Mouse (Mus musculus) intestine, embryonic 16.5 days (tissue): ENCODE data around the gene Tmem219. TPM values are rescaled to one million over a fixed set of nuclear protein-coding genes. Genes with fewer than 3 reads are reported as not detected.
A peak's percentile ranks its signal among the peaks of the same experiment; 100 is the strongest.

Experiments
- ATAC-seq: fragments of 200-750 bp; cut with Nextera tagmentation; 2 replicates; pipeline ENCODE4 v1.8.0; 2017; ENCODE audit warnings: moderate TSS enrichment, moderate library complexity
- H3K27ac ChIP-seq: fragments of 300-500 bp; sonication (generic); 2 replicates; pipeline ENCODE4 v1.5.1; 2014; ENCODE audit warnings: mild to moderate bottlenecking, low read length
- H3K27me3 ChIP-seq: fragments of 300-500 bp; sonication (generic); replicated peaks from 2 replicates; pipeline ENCODE4 v1.6.1; 2014; ENCODE audit warnings: low read length, control low read depth, mixed read lengths; ENCODE audit not compliant: control insufficient read depth, insufficient read depth
- H3K36me3 ChIP-seq: fragments of 300-500 bp; sonication (generic); 2 replicates; pipeline ENCODE4 v1.6.1; 2014; ENCODE audit warnings: low read length, control low read depth; ENCODE audit not compliant: control insufficient read depth, insufficient read depth
- H3K4me1 ChIP-seq: fragments of 300-500 bp; sonication (generic); 2 replicates; pipeline ENCODE4 v1.6.1; 2014; ENCODE audit warnings: low read length, control low read depth, mixed read lengths; ENCODE audit not compliant: control insufficient read depth, insufficient read depth
- H3K4me2 ChIP-seq: fragments of 300-500 bp; sonication (generic); 2 replicates; pipeline ENCODE4 v1.6.1; 2014; ENCODE audit warnings: low read depth, low read length, control low read depth
- H3K4me3 ChIP-seq: fragments of 300-500 bp; sonication (generic); 2 replicates; pipeline ENCODE4 v1.5.1; 2014; ENCODE audit warnings: mild to moderate bottlenecking, low read length
- H3K9ac ChIP-seq: fragments of 300-500 bp; sonication (generic); 2 replicates; pipeline ENCODE4 v1.6.1; 2014; ENCODE audit warnings: low read depth, low read length
- H3K9me3 ChIP-seq: fragments of 300-500 bp; sonication (generic); 2 replicates; pipeline ENCODE4 v1.6.1; 2016; ENCODE audit warnings: low read length, control low read depth; ENCODE audit not compliant: control insufficient read depth
- WGBS: fragments of 180-500 bp; shearing (Covaris S2); extraction: QIAGEN DNeasy Blood & Tissue Kit; methylation state at CpG from one replicate; pipeline ENCODE4 v1.1.7; 2014; 5-methylcytosine and 5-hydroxymethylcytosine counted together
- polyA plus RNA-seq: library from polyadenylated mRNA; unstranded; fragments of >200 nt; fragmentation: Nextera tagmentation; extraction: Ambion mirVana; gene quantifications from 2 replicates; pipeline ENCODE4 v1.2.1, GENCODE M21; 2015

Tmem219 gene
- polyA plus RNA-seq, 1 experiment from 2014 or later: 34.1 TPM

GRCm38 (mm10) chr7:126856741-126857420, 65.8 kb downstream of the Tmem219 start:
- WGBS: 67% methylated on average over 9 of the region's 9 CpGs
- no peak for ATAC-seq
- no peaks in the 10 kb centered on the region for H3K27me3 ChIP-seq
- H3K4me2 ChIP-seq: no peak overlapping the region
- H3K4me1 ChIP-seq: peaks cover 8% of the 10 kb centered on the region
- H3K9me3 ChIP-seq: no peaks in the 10 kb centered on the region
- H3K4me3 ChIP-seq: no peak overlapping the region
- H3K27ac ChIP-seq: no peak overlapping the region
- H3K36me3 ChIP-seq: peaks cover 25% of the 10 kb centered on the region
- H3K9ac ChIP-seq: no peak overlapping the region

DNA sequence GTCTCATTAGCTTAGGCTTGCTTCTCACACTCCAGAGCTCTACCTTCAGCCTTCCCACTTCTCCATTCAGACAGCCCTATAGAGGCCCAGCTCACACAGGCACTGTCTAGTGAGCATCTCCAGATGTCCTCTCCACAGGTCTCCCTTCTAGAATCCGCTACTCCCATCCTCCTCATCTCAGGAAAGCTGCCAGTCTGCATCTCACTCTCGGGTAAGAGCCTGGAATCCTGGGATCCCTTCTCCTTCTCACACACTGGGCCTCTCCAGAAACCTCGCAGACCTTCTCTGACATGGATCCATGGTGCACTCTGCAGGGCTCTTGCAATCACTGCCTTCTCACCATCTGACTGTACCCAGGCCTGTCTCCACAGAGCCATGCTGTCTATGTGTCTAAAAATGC, 67.1 kb downstream of the Tmem219 start:
- Histone ChIP-seq H3K27me3 (no peaks in the 10 kb centered on the region), H3K4me2 (no peak overlapping the region), H3K4me3 (no peak overlapping the region), H3K9ac (no peak overlapping the region), H3K4me1 (peaks cover 2% of the 10 kb centered on the region), H3K27ac (no peak overlapping the region), H3K36me3 (peaks cover 25% of the 10 kb centered on the region), H3K9me3 (no peaks in the 10 kb centered on the region)
- WGBS: 82% methylated on average over 3 of the region's 3 CpGs
- no peak for ATAC-seq

DNA sequence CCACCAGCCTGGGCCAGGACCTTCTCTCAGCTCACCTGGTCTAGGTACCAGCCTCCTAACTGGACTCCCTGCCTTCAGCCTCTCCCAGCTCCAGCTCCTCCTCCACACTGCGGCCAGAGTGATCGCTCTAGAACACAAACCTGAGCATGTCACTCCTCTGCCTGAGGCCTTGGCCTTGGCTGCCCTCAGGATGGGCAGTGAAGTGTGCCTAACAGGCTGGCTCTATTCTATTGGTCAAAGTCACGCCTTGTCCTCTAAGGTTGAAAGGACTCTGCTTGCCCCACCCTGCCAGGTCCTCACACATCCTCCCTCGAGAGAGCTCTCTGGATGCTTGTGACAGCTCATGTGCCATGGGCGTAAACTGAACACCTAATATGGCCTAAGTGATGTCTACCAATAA, 69.3 kb downstream of the Tmem219 start:
- Histone ChIP-seq H3K27ac (no peak overlapping the region), H3K9me3 (no peaks in the 10 kb centered on the region), H3K9ac (no peak overlapping the region), H3K4me3 (no peak overlapping the region), H3K4me1 (peaks cover 12% of the 10 kb centered on the region), H3K36me3 (peaks cover 25% of the 10 kb centered on the region), H3K27me3 (peaks cover 10% of the 10 kb centered on the region), H3K4me2 (no peak overlapping the region)
- no peak for ATAC-seq
- WGBS: 86% methylated on average over 5 of the region's 5 CpGs

DNA sequence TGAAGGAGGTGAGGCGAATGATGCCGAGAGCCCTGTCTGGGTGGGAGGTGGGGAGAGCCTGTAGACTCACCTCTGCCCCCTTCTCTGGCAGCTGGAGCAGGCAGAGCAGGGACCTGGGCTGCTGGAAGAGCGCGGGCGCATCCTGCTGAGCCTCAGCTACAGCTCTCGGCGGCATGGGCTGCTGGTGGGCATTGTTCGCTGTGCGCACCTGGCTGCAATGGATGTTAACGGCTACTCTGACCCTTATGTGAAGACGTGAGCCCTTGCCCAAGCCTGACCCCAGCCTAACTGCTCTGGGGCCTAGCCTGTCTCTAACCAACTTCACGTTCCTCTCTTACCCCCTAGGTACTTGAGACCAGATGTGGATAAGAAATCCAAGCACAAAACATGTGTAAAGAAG, 71.5 kb downstream of the Tmem219 start:
- Histone ChIP-seq H3K27me3 (peaks cover 23% of the 10 kb centered on the region), H3K27ac (no peak overlapping the region), H3K4me2 (no peak overlapping the region), H3K9me3 (no peaks in the 10 kb centered on the region), H3K9ac (no peak overlapping the region), H3K36me3 (peaks cover 14% of the 10 kb centered on the region; the same call in 1 of the 2 replicates), H3K4me3 (no peak overlapping the region), H3K4me1 (peaks cover 28% of the 10 kb centered on the region)
- WGBS: 53% methylated on average over 12 of the region's 12 CpGs
- no peak for ATAC-seq

- 72% methylated on average over 6 of the region's 6 CpGs for WGBS
- ATAC-seq: peak; percentile 62
These were observed 72.6 kb downstream of the Tmem219 start for GRCm38 (mm10) chr7:126850161-126850560.

DNA sequence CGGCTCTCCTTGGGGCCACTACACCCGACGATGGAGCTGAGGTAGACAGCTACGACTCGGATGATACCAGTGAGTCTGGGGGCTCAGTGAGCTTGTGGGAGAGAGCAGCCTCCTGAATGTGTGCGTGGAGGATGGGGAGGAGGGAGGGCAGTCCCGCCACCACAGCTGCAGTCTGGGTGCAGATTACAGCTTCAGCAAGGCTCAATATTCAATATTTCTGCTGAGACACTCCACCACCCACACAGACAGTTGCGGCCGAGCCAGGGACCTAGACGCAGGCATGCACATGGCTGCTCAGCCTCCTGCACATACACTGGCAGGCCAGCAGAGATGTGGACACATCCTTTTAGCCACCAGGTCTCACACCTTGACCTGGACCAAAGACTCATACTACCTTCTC, 73.9 kb downstream of the Tmem219 start:
- Histone ChIP-seq H3K9ac (0 out of 2 replicates have a peak overlapping the region, but pooled peaks have one; percentile 12), H3K4me2 (no peak overlapping the region), H3K4me1 (peaks cover 28% of the 10 kb centered on the region), H3K27me3 (peaks cover 23% of the 10 kb centered on the region), H3K36me3 (peaks cover 13% of the 10 kb centered on the region; the same call in 1 of the 2 replicates), H3K4me3 (no peak overlapping the region), H3K27ac (no peak overlapping the region), H3K9me3 (no peaks in the 10 kb centered on the region)
- 26% methylated on average over 10 of the region's 10 CpGs for WGBS
- ATAC-seq: 0 out of 2 replicates have a peak, but pooled peaks have one; percentile 4

More at GRCm38 (mm10) chr7:126850161-126850560, 72.6 kb downstream of the Tmem219 start:
- Histone ChIP-seq H3K36me3 (peaks cover 14% of the 10 kb centered on the region; the same call in 1 of the 2 replicates), H3K4me2 (no peak overlapping the region), H3K9ac (no peak overlapping the region), H3K9me3 (no peaks in the 10 kb centered on the region), H3K4me1 (peaks cover 28% of the 10 kb centered on the region), H3K27me3 (peaks cover 23% of the 10 kb centered on the region), H3K27ac (no peak overlapping the region), H3K4me3 (no peak overlapping the region)

DNA sequence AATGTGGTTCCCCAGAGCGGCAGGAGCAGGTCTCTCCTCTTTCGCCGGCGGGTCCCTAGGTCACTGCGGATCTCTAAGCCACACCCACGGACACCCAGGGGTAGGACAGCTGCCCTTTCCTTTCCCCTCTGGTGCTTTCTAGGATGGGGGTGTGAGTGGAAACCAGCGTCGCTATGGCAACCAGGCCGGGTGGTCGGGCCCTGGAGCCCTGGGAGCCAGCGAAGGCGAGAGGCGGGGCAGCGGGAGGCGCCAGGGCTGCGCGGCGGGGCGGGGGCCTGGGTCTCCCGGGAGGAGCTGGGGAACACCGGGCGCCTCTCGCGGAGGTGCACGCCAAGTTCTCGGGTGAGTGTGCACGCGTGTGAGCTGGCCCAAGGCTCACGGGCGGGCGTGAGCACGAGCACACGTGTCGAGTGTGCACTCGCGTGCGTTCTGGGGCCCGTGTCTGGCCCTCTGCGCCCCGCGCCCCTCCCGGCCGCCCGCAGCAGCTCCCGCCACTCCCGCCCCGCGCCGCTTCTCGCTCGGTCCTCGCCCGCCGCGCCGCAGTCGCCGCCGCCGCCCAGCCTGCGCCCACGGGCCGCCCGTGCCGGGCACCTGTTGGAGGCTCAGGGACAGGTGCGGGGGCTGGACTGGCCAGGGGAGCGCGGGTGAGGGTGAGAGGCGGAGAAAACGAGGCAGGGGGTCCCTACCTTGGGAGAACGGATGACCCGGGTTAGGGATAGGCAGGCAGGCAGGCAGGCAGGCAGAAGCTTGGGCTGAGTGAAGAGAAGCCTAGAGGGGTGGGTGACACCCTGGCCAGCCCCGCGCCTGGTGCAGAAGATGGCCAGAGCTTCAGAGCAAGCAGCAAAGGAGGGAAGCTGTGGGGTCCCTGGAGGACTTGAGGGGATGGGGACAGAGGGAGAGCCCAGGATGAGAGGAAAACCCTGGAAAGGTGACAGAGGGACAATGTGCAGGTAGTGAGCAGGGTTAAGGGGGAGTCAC, 75.0 kb downstream of the Tmem219 start:
- Histone ChIP-seq H3K4me1 (peaks cover 28% of the 10 kb centered on the region), H3K9me3 (no peaks in the 10 kb centered on the region), H3K36me3 (peaks cover 6% of the 10 kb centered on the region; the same call in 1 of the 2 replicates), H3K4me3 (peak overlapping the region; percentile 57), H3K27ac (no peak overlapping the region), H3K9ac (peak overlapping the region; percentile 67), H3K27me3 (peaks cover 23% of the 10 kb centered on the region), H3K4me2 (peak overlapping the region; percentile 99)
- ATAC-seq: peak; percentile 41
- WGBS: 2% methylated on average over 73 of the region's 74 CpGs

DNA sequence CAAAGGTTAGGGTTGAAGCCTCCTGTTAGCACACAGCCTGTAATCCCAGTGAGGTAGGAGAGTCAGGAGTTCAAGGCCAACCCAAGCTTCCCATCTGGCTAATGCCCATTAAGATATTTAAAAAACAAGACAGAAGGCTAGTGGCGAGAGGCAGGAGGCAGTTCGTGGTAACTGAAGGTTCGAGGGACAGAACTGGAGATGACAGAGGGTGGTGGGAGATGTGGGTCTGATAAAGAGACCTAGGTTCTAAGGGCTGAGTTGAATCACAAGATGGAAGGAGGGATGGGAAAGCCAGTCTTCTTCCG, 75.6 kb downstream of the Tmem219 start, which contains the start of gene Doc2a:
TSS of gene Doc2a (plus strand) at position 301 of the 305 bp plus-strand sequence.
- ATAC-seq: no peak
- peak within 1 kb of the TSS; percentile 99 for H3K4me2 ChIP-seq
- H3K36me3 ChIP-seq: no peaks in the 10 kb centered on the region
- H3K9me3 ChIP-seq: no peaks in the 10 kb centered on the region
- 30% methylated on average over 4 of the region's 4 CpGs for WGBS
- peaks cover 28% of the 10 kb centered on the region for H3K4me1 ChIP-seq
- H3K27ac ChIP-seq: no peak within 1 kb of the TSS
- peak within 1 kb of the TSS; percentile 67 for H3K9ac ChIP-seq
- peak within 1 kb of the TSS; percentile 57 for H3K4me3 ChIP-seq
- H3K27me3 ChIP-seq: peaks cover 23% of the 10 kb centered on the region

- Histone ChIP-seq H3K27ac (no peak overlapping the region), H3K4me2 (no peak overlapping the region), H3K9ac (no peak overlapping the region), H3K36me3 (no peaks in the 10 kb centered on the region), H3K27me3 (peaks cover 23% of the 10 kb centered on the region), H3K9me3 (no peaks in the 10 kb centered on the region), H3K4me1 (peaks cover 27% of the 10 kb centered on the region), H3K4me3 (no peak overlapping the region)
- ATAC-seq: no peak
- 82% methylated on average over 2 of the region's 2 CpGs for WGBS
These were observed 77.2 kb downstream of the Tmem219 start for GRCm38 (mm10) chr7:126845516-126845915.
